Mouse (Mus musculus): ENCODE results near the gene Lmx1b. TPM values are rescaled to one million over a fixed set of nuclear protein-coding genes. Genes with fewer than 3 reads are reported as not detected.

Lmx1b gene
- total and polyA plus RNA-seq, 3 experiments: 0.05 to 1.5 TPM; not detected in 1

- no peaks in the 10 kb centered on the region for H3K4me1 ChIP-seq (ENCODE audit: insufficient read depth, low read depth, low read length)
- no peaks in the 10 kb centered on the region for H3K36me3 ChIP-seq (replicated peaks)
- no peak overlapping the region for H3K4me3 ChIP-seq (ENCODE audit: low read depth, low read length)
- H3K9me3 ChIP-seq (replicated peaks): peaks cover 17% of the 10 kb centered on the region
- H3K27me3 ChIP-seq (ENCODE audit: insufficient read depth, low read length): peaks cover 15% of the 10 kb centered on the region
- ATAC-seq (ENCODE audit: extremely low read depth, insufficient number of reproducible peaks, low FRiP score, poor library complexity, severe bottlenecking): no peak
- DNase-seq (ENCODE audit: low spot score): no peak
- TF ChIP-seq CTCF (IDR thresholded peaks at IDR 0.05; ENCODE audit: low read depth, low read length) (no peak), GATA1 (IDR thresholded peaks at IDR 0.05; ENCODE audit: borderline replicate concordance, low read length) (no peak), TAL1 (conservative IDR thresholded peaks at IDR 0.05; ENCODE audit: low read depth, low read length) (no peak), GATA2 (IDR thresholded peaks at IDR 0.05; ENCODE audit: borderline replicate concordance, low read depth, low read length) (no peak), POLR2AphosphoS5 (IDR thresholded peaks at IDR 0.05; ENCODE audit: insufficient replicate concordance, low read depth, low read length) (no peak)
These were observed 5.4 kb upstream of the Lmx1b start for GRCm38 (mm10) chr2:33645538-33646282.

GRCm38 (mm10) chr2:33643721-33644713, 3.7 kb upstream of the Lmx1b start:
- DNase-seq (ENCODE audit: low spot score): no peak
- no peak for ATAC-seq (ENCODE audit: extremely low read depth, insufficient number of reproducible peaks, low FRiP score, poor library complexity, severe bottlenecking)
- Histone ChIP-seq H3K4me1 (ENCODE audit: insufficient read depth, low read depth, low read length) (no peaks in the 10 kb centered on the region), H3K36me3 (replicated peaks) (no peaks in the 10 kb centered on the region), H3K27me3 (ENCODE audit: insufficient read depth, low read length) (peaks cover 23% of the 10 kb centered on the region), H3K4me3 (ENCODE audit: low read depth, low read length) (no peak overlapping the region), H3K9me3 (replicated peaks) (peaks cover 34% of the 10 kb centered on the region)
- no peak for TF ChIP-seq TAL1 (conservative IDR thresholded peaks at IDR 0.05; ENCODE audit: low read depth, low read length)
- no peak for TF ChIP-seq POLR2AphosphoS5 (IDR thresholded peaks at IDR 0.05; ENCODE audit: insufficient replicate concordance, low read depth, low read length)
- no peak for TF ChIP-seq GATA1 (IDR thresholded peaks at IDR 0.05; ENCODE audit: borderline replicate concordance, low read length)
- no peak for TF ChIP-seq GATA2 (IDR thresholded peaks at IDR 0.05; ENCODE audit: borderline replicate concordance, low read depth, low read length)
- TF ChIP-seq CTCF (IDR thresholded peaks at IDR 0.05; ENCODE audit: low read depth, low read length): no peak

- no peaks in the 10 kb centered on the region for H3K36me3 ChIP-seq (replicated peaks)
- no peak overlapping the region for H3K4me3 ChIP-seq (ENCODE audit: low read depth, low read length)
- peaks cover 35% of the 10 kb centered on the region for H3K9me3 ChIP-seq (replicated peaks)
- no peaks in the 10 kb centered on the region for H3K4me1 ChIP-seq (ENCODE audit: insufficient read depth, low read depth, low read length)
- DNase-seq (ENCODE audit: low spot score) (no peak), ATAC-seq (ENCODE audit: extremely low read depth, insufficient number of reproducible peaks, low FRiP score, poor library complexity, severe bottlenecking) (no peak)
- H3K27me3 ChIP-seq (ENCODE audit: insufficient read depth, low read length): peaks cover 32% of the 10 kb centered on the region
- 0 out of 2 replicates have a peak, but pooled peaks have one; percentile 14 for TF ChIP-seq CTCF (IDR thresholded peaks at IDR 0.05; ENCODE audit: low read depth, low read length)
- no peak for TF ChIP-seq POLR2AphosphoS5 (IDR thresholded peaks at IDR 0.05; ENCODE audit: insufficient replicate concordance, low read depth, low read length)
These were observed 2.5 kb upstream of the Lmx1b start for GRCm38 (mm10) chr2:33642650-33643458.

GRCm38 (mm10) chr2:33641859-33642571, 1.7 kb upstream of the Lmx1b start:
- Histone ChIP-seq H3K9me3 (replicated peaks) (peaks cover 35% of the 10 kb centered on the region), H3K27me3 (ENCODE audit: insufficient read depth, low read length) (peaks cover 34% of the 10 kb centered on the region; the same call in 1 of the 2 replicates), H3K4me1 (ENCODE audit: insufficient read depth, low read depth, low read length) (no peaks in the 10 kb centered on the region), H3K4me3 (ENCODE audit: low read depth, low read length) (no peak overlapping the region), H3K36me3 (replicated peaks) (no peaks in the 10 kb centered on the region)
- ATAC-seq (ENCODE audit: extremely low read depth, insufficient number of reproducible peaks, low FRiP score, poor library complexity, severe bottlenecking): no peak
- no peak for DNase-seq (ENCODE audit: low spot score)
- TF ChIP-seq POLR2AphosphoS5 (IDR thresholded peaks at IDR 0.05; ENCODE audit: insufficient replicate concordance, low read depth, low read length): no peak
- no peak for TF ChIP-seq CTCF (IDR thresholded peaks at IDR 0.05; ENCODE audit: low read depth, low read length)
- no peak for TF ChIP-seq GATA1 (IDR thresholded peaks at IDR 0.05; ENCODE audit: borderline replicate concordance, low read length)
- no peak for TF ChIP-seq TAL1 (conservative IDR thresholded peaks at IDR 0.05; ENCODE audit: low read depth, low read length)
- no peak for TF ChIP-seq GATA2 (IDR thresholded peaks at IDR 0.05; ENCODE audit: borderline replicate concordance, low read depth, low read length)

- no peak overlapping the region; the same call in 1 of the 2 replicates for H3K4me3 ChIP-seq (ENCODE audit: low read depth, low read length)
These were observed 907 bp upstream of the Lmx1b start for GRCm38 (mm10) chr2:33640978-33641858.

More at GRCm38 (mm10) chr2:33640978-33641858, 907 bp upstream of the Lmx1b start:
- Histone ChIP-seq H3K36me3 (replicated peaks) (no peaks in the 10 kb centered on the region), H3K4me1 (ENCODE audit: insufficient read depth, low read depth, low read length) (no peaks in the 10 kb centered on the region), H3K9me3 (replicated peaks) (peaks cover 35% of the 10 kb centered on the region), H3K27me3 (ENCODE audit: insufficient read depth, low read length) (peaks cover 42% of the 10 kb centered on the region)
- no peak for TF ChIP-seq GATA2 (IDR thresholded peaks at IDR 0.05; ENCODE audit: borderline replicate concordance, low read depth, low read length)
- TF ChIP-seq TAL1 (conservative IDR thresholded peaks at IDR 0.05; ENCODE audit: low read depth, low read length): no peak
- TF ChIP-seq POLR2AphosphoS5 (IDR thresholded peaks at IDR 0.05; ENCODE audit: insufficient replicate concordance, low read depth, low read length): no peak
- no peak for TF ChIP-seq GATA1 (IDR thresholded peaks at IDR 0.05; ENCODE audit: borderline replicate concordance, low read length)
- TF ChIP-seq CTCF (IDR thresholded peaks at IDR 0.05; ENCODE audit: low read depth, low read length): no peak
- ATAC-seq (ENCODE audit: extremely low read depth, insufficient number of reproducible peaks, low FRiP score, poor library complexity, severe bottlenecking) (no peak), DNase-seq (ENCODE audit: low spot score) (no peak)
